Mouse (Mus musculus) hindbrain, embryonic 12.5 days (tissue): ENCODE results near the gene Cox5b. TPM values are rescaled to one million over a fixed set of nuclear protein-coding genes. Genes with fewer than 3 reads are reported as not detected.

Source experiments
- ATAC-seq: fragments of 200-750 bp; cut with Nextera tagmentation; 2 replicates; pipeline ENCODE4 v1.8.0; 2017; ENCODE audit warnings: moderate TSS enrichment; ENCODE audit not compliant: low FRiP score
- H3K27ac ChIP-seq: fragments of 300-500 bp; sonication (generic); 2 replicates; pipeline ENCODE4 v1.5.1; 2016; ENCODE audit warnings: mild to moderate bottlenecking
- H3K27me3 ChIP-seq: fragments of 300-500 bp; sonication (generic); 2 replicates; pipeline ENCODE4 v1.6.1; 2016; ENCODE audit warnings: mild to moderate bottlenecking
- H3K36me3 ChIP-seq: fragments of 300-500 bp; sonication (generic); 2 replicates; pipeline ENCODE4 v1.6.1; 2016; ENCODE audit warnings: mild to moderate bottlenecking
- H3K4me1 ChIP-seq: fragments of 300-500 bp; sonication (generic); 2 replicates; pipeline ENCODE4 v1.6.1; 2016
- H3K4me2 ChIP-seq: fragments of 300-500 bp; sonication (generic); replicated peaks from 2 replicates; pipeline ENCODE4 v1.6.1; 2016; ENCODE audit warnings: mild to moderate bottlenecking
- H3K4me3 ChIP-seq: fragments of 300-500 bp; sonication (generic); 2 replicates; pipeline ENCODE4 v1.5.1; 2016; ENCODE audit warnings: mild to moderate bottlenecking
- H3K9ac ChIP-seq: fragments of 300-500 bp; sonication (generic); 2 replicates; pipeline ENCODE4 v1.6.1; 2016; ENCODE audit warnings: mild to moderate bottlenecking, moderate library complexity
- H3K9me3 ChIP-seq: fragments of 300-500 bp; sonication (generic); replicated peaks from 2 replicates; pipeline ENCODE4 v1.6.1; 2016; ENCODE audit warnings: mild to moderate bottlenecking
- WGBS: fragments of 180-500 bp; shearing (Covaris S2); methylation state at CpG from one replicate; pipeline ENCODE4 v1.1.7; 2016; 5-methylcytosine and 5-hydroxymethylcytosine counted together
- polyA plus RNA-seq: library from polyadenylated mRNA; unstranded; fragments of >200 nt; fragmentation: Nextera tagmentation; extraction: Ambion mirVana; gene quantifications from 2 replicates; pipeline ENCODE4 v1.2.1, GENCODE M21; 2016

Cox5b gene
- polyA plus RNA-seq, 1 experiment from 2014 or later: 502 TPM

- Histone ChIP-seq H3K4me2 (no peak overlapping the region), H3K9me3 (no peaks in the 10 kb centered on the region), H3K36me3 (peaks cover 59% of the 10 kb centered on the region), H3K27me3 (no peaks in the 10 kb centered on the region), H3K27ac (no peak overlapping the region), H3K4me1 (peaks cover 7% of the 10 kb centered on the region), H3K9ac (no peak overlapping the region), H3K4me3 (no peak overlapping the region)
- WGBS: 78% methylated on average over 5 of the region's 5 CpGs
- ATAC-seq: no peak
Observed at GRCm38 (mm10) chr1:36697030-36697429, 5.8 kb downstream of the Cox5b start.

- Histone ChIP-seq H3K27ac (no peak overlapping the region), H3K4me3 (no peak overlapping the region), H3K4me2 (no peak overlapping the region), H3K36me3 (peaks cover 53% of the 10 kb centered on the region), H3K4me1 (peaks cover 17% of the 10 kb centered on the region), H3K9ac (no peak overlapping the region), H3K27me3 (no peaks in the 10 kb centered on the region), H3K9me3 (no peaks in the 10 kb centered on the region)
- 85% methylated on average over 2 of the region's 2 CpGs for WGBS
- ATAC-seq: no peak
Observed at GRCm38 (mm10) chr1:36707166-36707565, 15.9 kb downstream of the Cox5b start.

GRCm38 (mm10) chr1:36707797-36708196 lies 16.5 kb downstream of the Cox5b start:
- H3K9me3 ChIP-seq: no peaks in the 10 kb centered on the region
- H3K36me3 ChIP-seq: peaks cover 47% of the 10 kb centered on the region
- no peaks in the 10 kb centered on the region for H3K27me3 ChIP-seq
- 0 out of 2 replicates have a peak overlapping the region, but pooled peaks have one; percentile 5 for H3K9ac ChIP-seq
- H3K4me2 ChIP-seq: peak overlapping the region; percentile 90; the same call in 1 of the 2 replicates
- no peak overlapping the region for H3K4me3 ChIP-seq
- no peak overlapping the region for H3K27ac ChIP-seq
- ATAC-seq: no peak
- 83% methylated on average over 3 of the region's 3 CpGs for WGBS
- peaks cover 17% of the 10 kb centered on the region for H3K4me1 ChIP-seq

GRCm38 (mm10) chr1:36708626-36709025 lies 17.4 kb downstream of the Cox5b start:
- Histone ChIP-seq H3K27me3 (no peaks in the 10 kb centered on the region), H3K4me1 (peaks cover 17% of the 10 kb centered on the region), H3K4me2 (peak overlapping the region; percentile 90), H3K9me3 (no peaks in the 10 kb centered on the region; the same call in 1 of the 2 replicates), H3K9ac (peak overlapping the region; percentile 96), H3K36me3 (peaks cover 39% of the 10 kb centered on the region), H3K4me3 (peak overlapping the region; percentile 96), H3K27ac (no peak overlapping the region)
- WGBS: 90% methylated on average over 1 of the region's 1 CpGs
- ATAC-seq: no peak

- peak; percentile 81 for ATAC-seq
- Histone ChIP-seq H3K9me3 (no peaks in the 10 kb centered on the region; the same call in 1 of the 2 replicates), H3K4me2 (peak overlapping the region; percentile 90), H3K4me3 (peak overlapping the region; percentile 96), H3K27me3 (no peaks in the 10 kb centered on the region), H3K27ac (peak overlapping the region; percentile 85), H3K9ac (peak overlapping the region; percentile 96), H3K4me1 (peaks cover 17% of the 10 kb centered on the region), H3K36me3 (peaks cover 33% of the 10 kb centered on the region)
- under 1% methylated on average over 33 of the region's 33 CpGs for WGBS
Observed at GRCm38 (mm10) chr1:36709055-36709853, 18.0 kb downstream of the Cox5b start.

GRCm38 (mm10) chr1:36709854-36710280 lies 18.6 kb downstream of the Cox5b start, which contains the start of gene 4933424G06Rik:
Gene 4933424G06Rik (plus strand): TSS chr1:36710149.
- H3K27me3 ChIP-seq: no peaks in the 10 kb centered on the region
- H3K4me3 ChIP-seq: peak within 1 kb of the TSS; percentile 96
- H3K9ac ChIP-seq: peak within 1 kb of the TSS; percentile 96
- H3K4me2 ChIP-seq: peak within 1 kb of the TSS; percentile 90
- H3K9me3 ChIP-seq: no peaks in the 10 kb centered on the region; the same call in 1 of the 2 replicates
- H3K36me3 ChIP-seq: peaks cover 27% of the 10 kb centered on the region
- peak; percentile 95 for ATAC-seq
- H3K4me1 ChIP-seq: peaks cover 17% of the 10 kb centered on the region
- H3K27ac ChIP-seq: peak within 1 kb of the TSS; percentile 85
- WGBS: 0% methylated on average over 29 of the region's 29 CpGs

GRCm38 (mm10) chr1:36711104-36711503 lies 19.9 kb downstream of the Cox5b start:
- Histone ChIP-seq H3K27ac (no peak overlapping the region), H3K9ac (no peak overlapping the region), H3K9me3 (no peaks in the 10 kb centered on the region; the same call in 1 of the 2 replicates), H3K4me1 (peaks cover 17% of the 10 kb centered on the region), H3K4me2 (no peak overlapping the region), H3K27me3 (no peaks in the 10 kb centered on the region), H3K36me3 (peaks cover 15% of the 10 kb centered on the region), H3K4me3 (no peak overlapping the region)
- no peak for ATAC-seq
- WGBS: 96% methylated on average over 2 of the region's 2 CpGs

- H3K36me3 ChIP-seq: no peaks in the 10 kb centered on the region
- no peak within 1 kb of the TSS for H3K27ac ChIP-seq
- ATAC-seq: no peak
- H3K9me3 ChIP-seq: no peaks in the 10 kb centered on the region; the same call in 1 of the 2 replicates
- WGBS: 80% methylated on average over 5 of the region's 5 CpGs
- H3K27me3 ChIP-seq: no peaks in the 10 kb centered on the region
- no peaks in the 10 kb centered on the region for H3K4me1 ChIP-seq
- no peak within 1 kb of the TSS for H3K9ac ChIP-seq
- H3K4me2 ChIP-seq: no peak within 1 kb of the TSS
- no peak within 1 kb of the TSS for H3K4me3 ChIP-seq
Observed at GRCm38 (mm10) chr1:36714311-36714710, 23.1 kb downstream of the Cox5b start, which contains the start of gene Actr1b. Gene Actr1b (minus strand): TSS chr1:36714422.

GRCm38 (mm10) chr1:36718786-36719185 lies 27.5 kb downstream of the Cox5b start:
- H3K4me1 ChIP-seq: no peaks in the 10 kb centered on the region
- WGBS: 92% methylated on average over 1 of the region's 1 CpGs
- ATAC-seq: no peak

GRCm38 (mm10) chr1:36723146-36724056 lies 32.2 kb downstream of the Cox5b start:
- Histone ChIP-seq H3K9ac (no peak overlapping the region), H3K4me3 (no peak overlapping the region), H3K9me3 (no peaks in the 10 kb centered on the region), H3K36me3 (no peaks in the 10 kb centered on the region), H3K4me1 (no peaks in the 10 kb centered on the region), H3K27ac (no peak overlapping the region), H3K4me2 (no peak overlapping the region), H3K27me3 (no peaks in the 10 kb centered on the region)
- 71% methylated on average over 16 of the region's 16 CpGs for WGBS
- no peak for ATAC-seq

More at GRCm38 (mm10) chr1:36718786-36719185, 27.5 kb downstream of the Cox5b start:
- no peak overlapping the region for H3K4me3 ChIP-seq
- no peaks in the 10 kb centered on the region; the same call in 1 of the 2 replicates for H3K9me3 ChIP-seq
- no peak overlapping the region for H3K9ac ChIP-seq
- no peak overlapping the region for H3K4me2 ChIP-seq
- H3K27me3 ChIP-seq: no peaks in the 10 kb centered on the region
- no peak overlapping the region for H3K27ac ChIP-seq
- no peaks in the 10 kb centered on the region for H3K36me3 ChIP-seq

- ATAC-seq: no peak
- H3K9ac ChIP-seq: no peak overlapping the region
- H3K27me3 ChIP-seq: no peaks in the 10 kb centered on the region
- no peaks in the 10 kb centered on the region for H3K9me3 ChIP-seq
- no peak overlapping the region for H3K27ac ChIP-seq
- no peaks in the 10 kb centered on the region for H3K4me1 ChIP-seq
- no peak overlapping the region for H3K4me3 ChIP-seq
- no peaks in the 10 kb centered on the region for H3K36me3 ChIP-seq
- H3K4me2 ChIP-seq: no peak overlapping the region
- WGBS: 86% methylated on average over 4 of the region's 4 CpGs
Observed at GRCm38 (mm10) chr1:36724057-36724431, 32.8 kb downstream of the Cox5b start.

GRCm38 (mm10) chr1:36737300-36737699 lies 46.1 kb downstream of the Cox5b start:
- ATAC-seq: no peak
- Histone ChIP-seq H3K27me3 (peaks cover 3% of the 10 kb centered on the region; the same call in 1 of the 2 replicates), H3K4me1 (no peaks in the 10 kb centered on the region)

More at GRCm38 (mm10) chr1:36737300-36737699, 46.1 kb downstream of the Cox5b start:
- Histone ChIP-seq H3K27ac (no peak overlapping the region), H3K4me2 (no peak overlapping the region), H3K36me3 (no peaks in the 10 kb centered on the region), H3K4me3 (no peak overlapping the region), H3K9me3 (no peaks in the 10 kb centered on the region), H3K9ac (no peak overlapping the region)
- 21% methylated on average over 4 of the region's 4 CpGs for WGBS
